Mouse (Mus musculus) CD4-positive helper T cell, adult 2 months (primary cell): ENCODE measurements around the gene Cfap126.
"Not testable (repeated sequence)": the region's sequence is repeated elsewhere in the genome, so short reads cannot be mapped to it uniquely, and the experiment has no call there.

Experiments used
- DNase-seq: peaks from one replicate; pipeline ENCODE4 v3.0.0-alpha.2; 2012; ENCODE audit warnings: low read depth, missing footprints, low spot score

The Cfap126 gene

GRCm38 (mm10) chr1:171122932-171123331 is 9.2 kb downstream of the Cfap126 start:
- DNase-seq: peak; percentile 66

DNA sequence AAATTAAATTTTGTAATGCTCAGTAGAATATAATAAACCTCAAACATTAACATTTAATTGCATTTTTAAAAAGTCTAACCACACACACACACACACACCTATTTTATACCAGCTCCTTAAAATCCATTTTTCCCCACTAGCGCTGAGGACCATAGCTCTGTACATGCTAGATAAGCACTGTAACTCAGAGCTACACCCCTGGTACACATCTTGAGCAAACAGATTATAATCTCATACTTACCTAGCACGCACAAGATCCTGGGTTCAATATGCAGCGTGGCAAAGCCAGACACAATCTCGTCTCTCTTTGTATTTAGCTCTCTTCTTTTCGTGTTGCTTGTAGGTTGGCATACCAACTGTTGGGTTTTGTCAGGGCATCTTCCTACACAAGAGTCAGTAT is 10.7 kb downstream of the Cfap126 start:
- DNase-seq: no peak

- DNase-seq: no peak
These were observed 15.5 kb downstream of the Cfap126 start for GRCm38 (mm10) chr1:171129251-171129650.

- DNase-seq: no peak
These were observed 17.3 kb downstream of the Cfap126 start for GRCm38 (mm10) chr1:171130971-171131370.

GRCm38 (mm10) chr1:171135600-171135999 is 21.9 kb downstream of the Cfap126 start:
- no peak for DNase-seq

- DNase-seq: not testable (repeated sequence)
These were observed 23.9 kb downstream of the Cfap126 start for GRCm38 (mm10) chr1:171137486-171138155.

- not testable (repeated sequence) for DNase-seq
These were observed 29.3 kb downstream of the Cfap126 start for GRCm38 (mm10) chr1:171142981-171143380.

GRCm38 (mm10) chr1:171149974-171150760 is 36.4 kb downstream of the Cfap126 start, which contains the start of the genes Sdhc and Mpz:
Gene Sdhc (minus strand): TSS chr1:171150603.
Gene Mpz (plus strand): TSS chr1:171150711.
- DNase-seq: peak; percentile 96

- DNase-seq: no peak
These were observed 37.2 kb downstream of the Cfap126 start for GRCm38 (mm10) chr1:171150838-171151391.

- DNase-seq: no peak
These were observed 38.2 kb downstream of the Cfap126 start for GRCm38 (mm10) chr1:171151966-171152365.

GRCm38 (mm10) chr1:171156644-171157043 is 42.9 kb downstream of the Cfap126 start:
- DNase-seq: no peak

GRCm38 (mm10) chr1:171157965-171158364 is 44.2 kb downstream of the Cfap126 start:
- DNase-seq: no peak

DNA sequence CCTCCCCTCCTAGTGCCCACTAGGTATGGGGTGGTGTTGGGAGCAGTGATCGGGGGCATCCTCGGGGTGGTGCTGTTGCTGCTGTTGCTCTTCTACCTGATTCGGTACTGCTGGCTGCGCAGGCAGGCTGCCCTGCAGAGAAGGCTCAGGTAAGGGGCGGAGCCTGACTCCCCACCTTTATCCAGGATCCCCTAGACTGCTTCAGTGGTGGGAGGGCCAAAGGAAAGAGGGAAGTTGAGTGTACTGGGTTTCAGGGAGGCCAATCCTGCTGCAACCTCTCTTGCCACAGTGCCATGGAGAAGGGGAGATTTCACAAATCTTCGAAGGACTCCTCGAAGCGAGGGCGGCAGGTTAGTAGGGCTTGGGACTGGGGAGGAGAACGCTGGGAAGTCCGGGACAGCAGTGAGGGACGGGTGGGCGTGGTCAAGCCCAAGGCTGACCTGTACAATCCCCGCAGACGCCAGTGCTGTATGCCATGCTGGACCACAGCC is 45.8 kb downstream of the Cfap126 start:
- DNase-seq: no peak

DNA sequence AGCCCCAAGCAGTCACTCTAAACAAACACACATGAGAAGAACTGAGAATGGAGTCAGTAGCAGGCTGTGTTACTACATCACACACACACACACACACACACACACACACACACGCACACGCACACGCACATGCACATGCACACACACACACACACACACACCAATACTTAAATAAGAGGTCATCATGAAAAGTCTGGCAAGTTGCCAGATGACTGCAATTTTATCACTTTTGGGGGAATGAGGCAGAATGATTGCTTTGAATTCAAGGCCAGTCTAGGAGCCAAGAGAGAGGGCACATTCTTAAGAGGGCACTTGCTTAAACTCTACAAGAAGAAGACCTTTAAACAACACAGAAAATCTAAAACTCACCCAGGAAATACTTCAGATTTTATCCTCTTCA is 48.8 kb downstream of the Cfap126 start:
- DNase-seq: no peak

DNA sequence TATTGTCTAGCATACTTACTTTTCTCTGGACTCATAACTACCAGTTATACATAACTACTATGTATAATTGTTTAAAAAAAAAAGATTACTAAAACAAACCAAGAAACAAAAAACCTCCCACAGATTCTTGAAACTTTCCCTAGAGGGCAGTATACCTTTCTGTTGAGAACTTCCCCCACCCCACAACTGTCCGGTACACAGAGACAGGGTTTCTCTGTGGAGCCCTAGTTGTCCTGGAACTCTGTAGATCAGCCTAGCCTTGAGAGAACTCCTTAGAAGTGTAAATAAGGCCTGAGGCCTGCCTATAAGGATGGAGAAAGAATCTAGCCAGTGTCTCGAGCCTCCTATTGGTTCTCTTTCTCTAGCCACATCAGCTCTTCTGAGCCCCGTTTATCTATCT is 50.5 kb downstream of the Cfap126 start:
- no peak for DNase-seq

DNA sequence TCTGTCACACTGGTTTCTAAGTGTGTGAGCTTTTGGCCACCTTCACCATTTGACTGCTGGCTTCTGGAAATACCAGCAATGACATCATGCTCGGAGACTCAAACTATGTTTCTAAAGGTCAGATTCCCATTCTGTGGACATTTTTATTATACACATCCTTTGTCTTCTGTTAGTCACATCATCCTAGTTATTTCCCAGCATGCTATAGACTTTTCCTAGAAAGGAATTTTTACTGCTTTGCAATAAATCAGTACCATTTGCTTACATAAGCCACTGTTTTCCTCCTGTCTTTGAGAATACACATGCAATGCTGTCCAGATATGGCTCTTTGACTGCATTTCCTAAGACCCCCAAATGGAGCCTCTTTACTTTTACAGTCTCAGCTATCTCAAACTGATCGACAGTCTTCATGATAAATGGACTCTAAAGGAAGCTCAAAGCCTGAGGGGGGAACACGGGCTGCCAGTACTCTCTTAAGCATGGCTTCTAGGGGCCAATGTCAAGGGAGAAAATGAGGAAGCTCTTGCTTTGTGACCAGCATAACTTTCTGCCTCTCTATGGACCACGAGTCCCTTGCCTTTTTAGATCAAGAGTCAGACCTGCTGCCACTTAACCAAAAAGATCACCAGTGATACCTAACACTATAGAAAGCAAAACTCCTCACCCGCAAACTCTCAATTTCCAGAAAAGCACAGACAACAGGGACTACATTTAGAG is 52.1 kb downstream of the Cfap126 start:
- no peak for DNase-seq

DNA sequence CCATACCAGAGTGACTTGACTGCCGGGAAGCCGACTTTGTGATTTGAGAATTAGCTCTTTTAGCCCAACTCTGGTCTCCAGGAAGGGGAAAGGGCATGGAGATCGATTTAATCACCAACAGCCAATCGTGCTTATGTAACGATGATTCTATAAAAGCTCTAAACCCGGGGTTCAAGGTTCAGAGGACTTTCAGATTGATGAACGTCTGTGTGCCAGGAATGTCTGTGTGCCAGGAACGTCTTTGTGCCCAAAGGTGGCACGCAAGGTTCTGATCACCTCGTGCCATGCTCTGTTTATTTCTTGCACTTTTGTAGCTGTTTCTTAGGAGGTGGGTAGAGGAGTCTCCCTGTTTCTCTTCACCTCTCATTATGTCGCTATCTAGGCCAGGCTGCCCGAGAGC is 55.2 kb downstream of the Cfap126 start:
- no peak for DNase-seq

GRCm38 (mm10) chr1:171169913-171170312 is 56.2 kb downstream of the Cfap126 start:
- DNase-seq: no peak

DNA sequence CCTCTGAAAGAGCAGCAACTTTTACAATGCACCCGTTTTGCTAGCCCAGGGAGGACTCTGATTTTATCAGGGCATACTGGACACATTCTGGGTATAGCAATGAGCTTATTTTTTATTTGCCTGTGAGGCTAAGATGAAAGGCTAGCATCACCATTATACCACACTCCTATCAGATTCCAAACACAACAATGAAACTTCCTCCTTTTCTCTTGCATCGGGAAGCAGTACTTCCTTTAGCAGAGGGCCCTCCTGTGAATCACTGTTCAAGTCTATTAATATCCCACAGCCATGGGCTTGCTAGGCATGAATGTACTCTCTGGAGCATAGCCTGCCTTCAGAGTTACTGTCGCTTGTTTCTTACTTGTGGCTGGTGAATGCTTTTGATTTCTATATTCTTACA is 57.4 kb downstream of the Cfap126 start:
- no peak for DNase-seq

DNA sequence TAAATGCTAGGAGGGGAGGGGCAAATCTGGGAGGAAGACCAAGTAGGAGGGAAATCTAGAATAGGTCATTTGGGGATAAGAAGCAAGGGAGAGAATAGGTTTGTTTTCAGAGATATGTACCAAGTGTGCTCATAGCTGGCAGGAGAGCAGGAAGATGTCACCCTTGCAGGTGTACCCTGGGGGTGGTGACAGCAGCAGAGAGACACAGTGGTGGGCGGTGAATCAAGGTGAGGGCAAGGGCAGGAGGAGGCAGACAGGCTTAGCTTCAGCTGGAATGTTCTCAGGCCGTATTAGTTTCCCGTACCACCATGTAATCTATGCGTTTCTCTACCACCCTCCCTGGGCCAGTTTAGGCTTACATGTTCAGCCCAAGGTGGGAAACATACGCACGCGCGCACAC is 59.1 kb downstream of the Cfap126 start:
- DNase-seq: no peak
